Mouse (Mus musculus) embryonic stem cell, embryonic (primary cell): ENCODE measurements around the gene Bri3bp.

Experiments
- CTCF ChIA-PET, 4 experiments: fragments of 300-600 bp in 2 of 4; fragments of 350-600 bp in 2 of 4; sonication (Branson Sonifier 250); formaldehyde crosslinking; loops; one replicate each; lab custom pipeline; 2022; ENCODE audit warnings: inconsistent platforms in 2 of 4; lab: Charles Lee
- POLR2A ChIA-PET, 4 experiments: fragments of 300-600 bp in 2 of 4; fragments of 350-600 bp in 2 of 4; sonication (Branson Sonifier 250); formaldehyde crosslinking; loops; one replicate each; lab custom pipeline; 2022; ENCODE audit warnings: antibody characterized with exemption in 4 of 4, inconsistent platforms in 1 of 4; lab: Charles Lee

The Bri3bp gene

GRCm38 (mm10) chr5:125426343-125426742 lies 15.0 kb upstream of the Bri3bp start:
- ChIA-PET CTCF (interaction anchor here in 3 of 4 experiments (0.6 to 3.1 kb wide), 16 partner anchors 11 to 173 kb away, joined by 3 to 18 read pairs (median 4); no protein-coding TSS in a partner anchor), POLR2A (interaction anchor here in 3 of 4 experiments (0.6 to 11.7 kb wide), 50 partner anchors 8 to 261 kb away, joined by 3 to 227 read pairs (median 4); partner anchors contain the start of genes Bri3bp (in 3 of the 3), Ubc (in 2 of the 3) and Gm10382 (in 1 of the 3))

GRCm38 (mm10) chr5:125432324-125432723 lies 9.0 kb upstream of the Bri3bp start:
- POLR2A ChIA-PET, result interaction anchor here in 3 of 4 experiments (0.6 to 11.7 kb wide), 27 partner anchors 9 to 94 kb away, joined by 3 to 227 read pairs (median 6); partner anchors contain the start of genes Bri3bp (in 2 of the 3), Gm10382 (in 1 of the 3) and Ubc (in 1 of the 3)
- CTCF ChIA-PET, result interaction anchor here in 1 of 4 experiments (0.6 kb wide), 1 partner anchor 26 kb away, joined by 3 read pairs; no protein-coding TSS in a partner anchor

GRCm38 (mm10) chr5:125433793-125434337 lies 7.5 kb upstream of the Bri3bp start, which contains the start of gene Dhx37:
Dhx37 (minus strand) TSS chr5:125434121.
- ChIA-PET POLR2A (interaction anchor here in 3 of 4 experiments (0.6 to 11.7 kb wide), 20 partner anchors 7 to 160 kb away, joined by 3 to 227 read pairs (median 6); partner anchors contain the start of genes Aacs (in 1 of the 3), Bri3bp (in 1 of the 3), Gm10382 (in 1 of the 3) and Ubc (in 1 of the 3)), CTCF (interaction anchor here in 1 of 4 experiments (0.7 to 1.4 kb wide), 2 partner anchors 22 to 53 kb away, joined by 3 to 4 read pairs; no protein-coding TSS in a partner anchor)

GRCm38 (mm10) chr5:125434347-125434746 lies 7.0 kb upstream of the Bri3bp start:
- CTCF ChIA-PET, result interaction anchor here in 1 of 4 experiments (1.4 kb wide), 1 partner anchor 22 kb away, joined by 4 read pairs; no protein-coding TSS in a partner anchor
- POLR2A ChIA-PET, result interaction anchor here in 3 of 4 experiments (0.8 to 11.7 kb wide), 16 partner anchors 7 to 161 kb away, joined by 3 to 227 read pairs (median 6); partner anchors contain the start of genes Bri3bp (in 1 of the 3), Gm10382 (in 1 of the 3) and Ubc (in 1 of the 3)

GRCm38 (mm10) chr5:125440583-125441233 lies 660 bp upstream of the Bri3bp start:
- ChIA-PET CTCF (interaction anchor here (0.5 to 2.4 kb wide), 11 partner anchors 20 to 664 kb away, joined by 3 to 10 read pairs (median 4); no protein-coding TSS in a partner anchor), POLR2A (interaction anchor here in 3 of 4 experiments (0.7 to 4.1 kb wide), 50 partner anchors 9 to 282 kb away, joined by 3 to 48 read pairs (median 6); partner anchors contain the start of genes Ubc (in 3 of the 3), Gm10382 (in 2 of the 3) and Dhx37 (in 1 of the 3))

- CTCF ChIA-PET, result interaction anchor here (0.6 to 2.4 kb wide), 11 partner anchors 8 to 177 kb away, joined by 3 to 10 read pairs (median 3); no protein-coding TSS in a partner anchor
- POLR2A ChIA-PET, result interaction anchor here in 3 of 4 experiments (0.7 to 4.1 kb wide), 44 partner anchors 9 to 115 kb away, joined by 3 to 48 read pairs (median 6); partner anchors contain the start of genes Gm10382 (in 3 of the 3), Ubc (in 3 of the 3) and Dhx37 (in 1 of the 3)
These were observed 998 bp downstream of the Bri3bp start for GRCm38 (mm10) chr5:125442136-125442995.

- ChIA-PET CTCF (interaction anchor here in 3 of 4 experiments (0.6 to 2.0 kb wide), 6 partner anchors 10 to 192 kb away, joined by 3 to 8 read pairs (median 4); no protein-coding TSS in a partner anchor), POLR2A (interaction anchor here in 3 of 4 experiments (1.2 to 4.1 kb wide), 5 partner anchors 12 to 65 kb away, joined by 3 to 48 read pairs (median 13); partner anchors contain the start of gene Dhx37 (in 1 of the 3))
These were observed 2.0 kb downstream of the Bri3bp start for GRCm38 (mm10) chr5:125443335-125443734.

GRCm38 (mm10) chr5:125443915-125444314 lies 2.5 kb downstream of the Bri3bp start:
- POLR2A ChIA-PET, result interaction anchor here in 3 of 4 experiments (0.6 to 3.8 kb wide), 6 partner anchors 11 to 65 kb away, joined by 3 to 13 read pairs (median 6); no protein-coding TSS in a partner anchor
- CTCF ChIA-PET, result interaction anchor here (0.6 to 2.0 kb wide), 8 partner anchors 10 to 192 kb away, joined by 3 to 8 read pairs (median 4); no protein-coding TSS in a partner anchor

GRCm38 (mm10) chr5:125444554-125444953 lies 3.2 kb downstream of the Bri3bp start:
- ChIA-PET CTCF (interaction anchor here (0.5 to 2.2 kb wide), 10 partner anchors 9 to 355 kb away, joined by 3 to 11 read pairs (median 4); no protein-coding TSS in a partner anchor), POLR2A (interaction anchor here (0.5 to 2.4 kb wide), 12 partner anchors 10 to 533 kb away, joined by 3 to 13 read pairs (median 4); no protein-coding TSS in a partner anchor)

GRCm38 (mm10) chr5:125446344-125446743 lies 5.0 kb downstream of the Bri3bp start:
- ChIA-PET CTCF (interaction anchor here in 2 of 4 experiments (0.6 to 2.2 kb wide), 4 partner anchors 9 to 79 kb away, joined by 3 to 11 read pairs (median 3); no protein-coding TSS in a partner anchor), POLR2A (interaction anchor here in 2 of 4 experiments (0.8 to 2.4 kb wide), 8 partner anchors 8 to 57 kb away, joined by 3 to 13 read pairs (median 6); partner anchors contain the start of genes Dhx37 (in 1 of the 2) and Ubc (in 1 of the 2))

- ChIA-PET POLR2A (interaction anchor here in 3 of 4 experiments (0.6 to 4.4 kb wide), 13 partner anchors 9 to 1087 kb away, joined by 3 to 17 read pairs (median 4); no protein-coding TSS in a partner anchor), CTCF (interaction anchor here in 1 of 4 experiments (0.6 to 1.2 kb wide), 2 partner anchors 36 to 41 kb away, joined by 6 to 15 read pairs; no protein-coding TSS in a partner anchor)
These were observed 6.7 kb downstream of the Bri3bp start for GRCm38 (mm10) chr5:125448026-125448425.

GRCm38 (mm10) chr5:125448631-125449030 lies 7.3 kb downstream of the Bri3bp start:
- ChIA-PET CTCF (interaction anchor here in 2 of 4 experiments (0.6 to 1.2 kb wide), 3 partner anchors 36 to 131 kb away, joined by 3 to 6 read pairs (median 5); no protein-coding TSS in a partner anchor), POLR2A (interaction anchor here in 3 of 4 experiments (0.8 to 4.4 kb wide), 8 partner anchors 8 to 55 kb away, joined by 3 to 17 read pairs (median 6); partner anchors contain the start of gene Bri3bp (in 1 of the 3))

- ChIA-PET CTCF (interaction anchor here in 1 of 4 experiments (0.7 to 1.4 kb wide), 3 partner anchors 7 to 81 kb away, joined by 3 to 4 read pairs (median 3); partner anchors contain the start of gene Bri3bp), POLR2A (interaction anchor here in 2 of 4 experiments (0.9 to 4.4 kb wide), 7 partner anchors 9 to 56 kb away, joined by 4 to 17 read pairs (median 7); partner anchors contain the start of gene Bri3bp (in 1 of the 2))
These were observed 7.9 kb downstream of the Bri3bp start for GRCm38 (mm10) chr5:125449306-125449705.

- CTCF ChIA-PET, result interaction anchor here in 2 of 4 experiments (0.7 to 2.8 kb wide), 2 partner anchors 8 to 678 kb away, joined by 7 to 8 read pairs; no protein-coding TSS in a partner anchor
- POLR2A ChIA-PET, result interaction anchor here in 3 of 4 experiments (0.7 to 4.4 kb wide), 5 partner anchors 9 to 59 kb away, joined by 3 to 17 read pairs (median 8); partner anchors contain the start of gene Bri3bp (in 1 of the 3)
These were observed 11.2 kb downstream of the Bri3bp start for GRCm38 (mm10) chr5:125452573-125452972.

GRCm38 (mm10) chr5:125456100-125456499 lies 14.7 kb downstream of the Bri3bp start:
- ChIA-PET CTCF (interaction anchor here in 3 of 4 experiments (0.7 to 1.0 kb wide), 4 partner anchors 30 to 51 kb away, joined by 3 to 4 read pairs (median 3); no protein-coding TSS in a partner anchor), POLR2A (interaction anchor here in 2 of 4 experiments (1.3 to 3.1 kb wide), 8 partner anchors 8 to 72 kb away, joined by 3 to 13 read pairs (median 6); no protein-coding TSS in a partner anchor)
